21 mouse cellular contexts compared by ENCODE assay signal in the genomic region with DNA sequence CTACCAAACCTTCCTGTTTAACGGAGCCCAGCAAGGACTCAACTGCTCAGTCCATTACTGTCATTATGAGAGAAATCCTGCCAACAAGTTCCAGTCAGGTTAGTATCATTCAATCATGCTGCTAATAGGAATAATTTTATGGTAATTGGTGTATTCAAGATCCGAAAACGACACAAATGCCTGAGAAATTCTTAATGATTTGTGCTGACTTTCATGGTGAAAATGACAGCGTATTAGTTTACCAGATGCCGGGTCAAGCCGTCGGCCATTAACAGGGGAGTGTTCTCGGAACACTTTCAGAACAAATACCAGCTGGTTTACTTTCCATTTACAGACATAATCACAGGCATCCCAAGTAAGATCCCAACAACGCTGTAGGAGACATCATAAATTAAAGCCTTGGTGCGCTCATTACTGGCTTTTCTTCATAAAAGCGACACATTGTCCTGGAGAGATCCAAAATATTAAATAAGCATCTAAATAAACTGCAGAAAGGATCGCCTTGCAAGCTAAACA.
DNase-seq lines count a peak whose midpoint lies in the region; ATAC-seq lines count a peak whose summit lies in the region.
"Had no signal": no experiment of that assay in that cellular context is flagged by ENCODE, and none has a peak within 500 bp of the region (broad histone marks: within the 10 kb centered on the region; RNA-seq: fewer than 3 reads in every experiment).

No protein-coding gene starts in this region.

- H3K27ac ChIP-seq in forebrain, embryonic 14.5 days (ENCODE audit: low read depth, low read length): no peak overlapping the region
- no peak overlapping the region for H3K27ac ChIP-seq in forebrain, embryonic 11.5 days (ENCODE audit: low read depth, low read length)
- H3K27ac ChIP-seq in kidney, embryonic 14.5 days (ENCODE audit: low read depth, low read length): no peak overlapping the region
- H3K27ac ChIP-seq: embryonic facial prominence, embryonic 12.5 days; heart, adult 2 months; heart, embryonic 15.5 days; hindbrain, embryonic 13.5 days; hindbrain, postnatal 0 days had no signal

- H3K9ac ChIP-seq in forebrain, embryonic 14.5 days (ENCODE audit: low read length): no peak overlapping the region
- no peak overlapping the region for H3K9ac ChIP-seq in forebrain, embryonic 11.5 days (ENCODE audit: low read length)
- H3K9ac ChIP-seq in kidney, embryonic 14.5 days (ENCODE audit: low read depth, low read length): no peak overlapping the region
- H3K9ac ChIP-seq: embryonic facial prominence, embryonic 12.5 days; heart, embryonic 15.5 days; hindbrain, embryonic 13.5 days had no signal

- no peak overlapping the region for H3K4me2 ChIP-seq in forebrain, embryonic 14.5 days (ENCODE audit: low read length)
- H3K4me2 ChIP-seq in forebrain, embryonic 11.5 days (ENCODE audit: low read depth, low read length, severe bottlenecking): no peak overlapping the region
- no peak overlapping the region for H3K4me2 ChIP-seq in kidney, embryonic 14.5 days (replicated peaks; ENCODE audit: low read depth, low read length)
- H3K4me2 ChIP-seq: embryonic facial prominence, embryonic 12.5 days; heart, embryonic 11.5 days; heart, embryonic 15.5 days; hindbrain, embryonic 13.5 days had no signal

- ATAC-seq in forebrain, embryonic 14.5 days: peak; percentile 56
- ATAC-seq in forebrain, embryonic 11.5 days (replicated peaks; ENCODE audit: low FRiP score): no peak
- 0 out of 2 replicates have a peak, but pooled peaks have one; percentile 28 for ATAC-seq in kidney, embryonic 14.5 days (ENCODE audit: low FRiP score, low TSS enrichment)
- ATAC-seq: hindbrain, postnatal 0 days; Patski had no signal

- no peaks in the 10 kb centered on the region for H3K9me3 ChIP-seq in forebrain, embryonic 14.5 days (replicated peaks; ENCODE audit: control insufficient read depth, low read length)
- H3K9me3 ChIP-seq in forebrain, embryonic 11.5 days (ENCODE audit: control insufficient read depth, low read length): no peaks in the 10 kb centered on the region
- H3K9me3 ChIP-seq in kidney, embryonic 14.5 days (ENCODE audit: control insufficient read depth, low read length): no peaks in the 10 kb centered on the region
- H3K9me3 ChIP-seq: embryonic facial prominence, embryonic 12.5 days; heart, embryonic 15.5 days; hindbrain, embryonic 13.5 days had no signal

- DNase-seq in forebrain, embryonic 14.5 days (ENCODE audit: low spot score): peak; percentile 58
- DNase-seq in forebrain, embryonic 11.5 days (ENCODE audit: low spot score): no peak
- DNase-seq in kidney, adult 11 months: no peak
- peak; percentile 9 for DNase-seq in kidney, postnatal 10 days
- no peak for DNase-seq in kidney, adult 8-10 months
- peak; percentile 22 to 37 for DNase-seq in kidney, postnatal 4 days
- no peak for DNase-seq in urinary bladder, postnatal 25 days (ENCODE audit: low spot score)
- DNase-seq: adrenal gland, adult 2 months; adrenal gland, postnatal 25 days; cerebellum, adult 8-10 months; cerebellum, postnatal 14 days; gastrocnemius, postnatal 10 days; heart, adult 2 months; heart, postnatal 14 days had no signal

- H3K36me3 ChIP-seq in forebrain, embryonic 14.5 days (ENCODE audit: control insufficient read depth, insufficient read depth, low read length): no peaks in the 10 kb centered on the region
- no peaks in the 10 kb centered on the region for H3K36me3 ChIP-seq in forebrain, embryonic 11.5 days (ENCODE audit: control insufficient read depth, insufficient read depth, low read length)
- no peaks in the 10 kb centered on the region for H3K36me3 ChIP-seq in kidney, embryonic 14.5 days (ENCODE audit: control insufficient read depth, insufficient read depth, low read length)
- H3K36me3 ChIP-seq: embryonic facial prominence, embryonic 12.5 days; heart, embryonic 15.5 days; hindbrain, embryonic 13.5 days had no signal

- WGBS in forebrain, embryonic 14.5 days: 43% methylated on average over 12 of the region's 12 CpGs
- 76% methylated on average over 12 of the region's 12 CpGs for WGBS in forebrain, embryonic 11.5 days
- 52% methylated on average over 12 of the region's 12 CpGs for WGBS in kidney, embryonic 14.5 days

- H3K4me3 ChIP-seq in forebrain, embryonic 14.5 days (ENCODE audit: low read depth, low read length): no peak overlapping the region
- no peak overlapping the region for H3K4me3 ChIP-seq in forebrain, embryonic 11.5 days (ENCODE audit: low read depth, low read length)
- no peak overlapping the region for H3K4me3 ChIP-seq in kidney, embryonic 14.5 days (ENCODE audit: low read length)
- H3K4me3 ChIP-seq: embryonic facial prominence, embryonic 12.5 days; heart, adult 2 months; heart, embryonic 15.5 days; hindbrain, embryonic 13.5 days had no signal

- no peaks in the 10 kb centered on the region for H3K27me3 ChIP-seq in forebrain, embryonic 14.5 days (replicated peaks; ENCODE audit: control insufficient read depth, insufficient read depth, low read length)
- no peaks in the 10 kb centered on the region for H3K27me3 ChIP-seq in forebrain, embryonic 11.5 days (ENCODE audit: control insufficient read depth, insufficient read depth, low read length)
- H3K27me3 ChIP-seq in kidney, embryonic 14.5 days (ENCODE audit: control insufficient read depth, insufficient read depth, low read length): no peaks in the 10 kb centered on the region
- H3K27me3 ChIP-seq: embryonic facial prominence, embryonic 12.5 days; heart, embryonic 15.5 days; hindbrain, embryonic 13.5 days; Patski had no signal

- no peaks in the 10 kb centered on the region for H3K4me1 ChIP-seq in forebrain, embryonic 14.5 days (ENCODE audit: control insufficient read depth, insufficient read depth, low read length)
- H3K4me1 ChIP-seq in forebrain, embryonic 11.5 days (replicated peaks; ENCODE audit: control insufficient read depth, insufficient read depth, low read length): peaks cover 3% of the 10 kb centered on the region; the same call in 1 of the 2 replicates
- H3K4me1 ChIP-seq in kidney, embryonic 14.5 days (ENCODE audit: control insufficient read depth, insufficient read depth, low read length): no peaks in the 10 kb centered on the region
- H3K4me1 ChIP-seq: embryonic facial prominence, embryonic 12.5 days; heart, embryonic 15.5 days; hindbrain, embryonic 13.5 days had no signal

Comparison
In these comparisons a context has a peak if more than half of its experiments do, and no peak if none do; other contexts are left out.
1. DNase-seq: peak in forebrain, embryonic 14.5 days (single experiment), kidney, postnatal 10 days (single experiment) and kidney, postnatal 4 days (2 of 2); none in forebrain, embryonic 11.5 days (single experiment), kidney, adult 11 months (single experiment), kidney, adult 8-10 months (0 of 2) and urinary bladder, postnatal 25 days (single experiment).